Mouse (Mus musculus) heart, adult 8-10 months (tissue): ENCODE results near the gene Cnnm3. TPM values are rescaled to one million over a fixed set of nuclear protein-coding genes. Genes with fewer than 3 reads are reported as not detected.

Experiments
- DNase-seq: peaks from one replicate; pipeline ENCODE4 v3.0.0; 2022; ENCODE audit warnings: low spot score
- total RNA-seq, 4 experiments: library from RNA; stranded (reverse); gene quantifications; 2 replicates each; pipeline ENCODE4 v1.2.4; 2022

Cnnm3 gene
- 10 to 100 TPM in 3 of 4 experiments, 1 to 10 TPM in 1; 8.6 to 16.3 (median 11.7) TPM for total RNA-seq

DNA sequence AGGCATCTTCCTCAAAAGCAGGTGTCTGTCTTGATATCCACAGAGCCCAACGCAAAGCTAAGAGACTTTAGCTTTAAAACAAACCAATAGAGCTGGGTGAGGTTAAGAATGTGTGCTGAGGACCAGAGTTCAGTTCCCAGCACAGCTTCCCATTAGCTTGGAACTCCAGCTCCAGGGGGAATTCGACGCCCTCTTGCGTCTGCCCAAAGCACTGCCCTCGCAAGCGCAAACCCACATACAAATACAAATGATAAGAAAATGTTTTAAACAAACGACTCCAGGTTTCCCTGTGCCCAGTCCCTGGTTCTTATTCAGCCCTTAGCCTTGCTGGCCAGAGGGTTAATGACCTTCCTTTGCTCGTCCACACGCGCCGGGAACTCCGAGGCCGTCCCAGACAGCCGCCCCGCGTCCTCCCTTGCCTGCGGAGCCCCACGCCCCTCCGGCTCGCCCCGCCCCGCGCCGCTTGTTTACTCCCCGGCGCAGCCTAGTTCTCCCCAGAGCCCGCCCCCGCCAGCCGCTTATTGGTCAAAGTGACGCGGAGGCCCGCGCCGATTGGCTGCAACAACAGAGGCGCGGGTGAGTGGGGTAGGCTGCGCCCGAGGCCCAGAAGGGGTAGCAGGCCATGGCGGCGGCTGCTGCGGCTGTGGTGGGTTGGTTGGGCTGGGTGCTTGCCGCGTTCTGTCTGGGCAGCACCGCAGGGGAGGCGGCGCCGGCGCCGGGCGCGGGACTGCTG lies at the start of gene Cnnm3:
Gene Cnnm3 (plus strand): TSS at position 579 of the 733 bp plus-strand sequence.
- DNase-seq, result peak; percentile 99

DNA sequence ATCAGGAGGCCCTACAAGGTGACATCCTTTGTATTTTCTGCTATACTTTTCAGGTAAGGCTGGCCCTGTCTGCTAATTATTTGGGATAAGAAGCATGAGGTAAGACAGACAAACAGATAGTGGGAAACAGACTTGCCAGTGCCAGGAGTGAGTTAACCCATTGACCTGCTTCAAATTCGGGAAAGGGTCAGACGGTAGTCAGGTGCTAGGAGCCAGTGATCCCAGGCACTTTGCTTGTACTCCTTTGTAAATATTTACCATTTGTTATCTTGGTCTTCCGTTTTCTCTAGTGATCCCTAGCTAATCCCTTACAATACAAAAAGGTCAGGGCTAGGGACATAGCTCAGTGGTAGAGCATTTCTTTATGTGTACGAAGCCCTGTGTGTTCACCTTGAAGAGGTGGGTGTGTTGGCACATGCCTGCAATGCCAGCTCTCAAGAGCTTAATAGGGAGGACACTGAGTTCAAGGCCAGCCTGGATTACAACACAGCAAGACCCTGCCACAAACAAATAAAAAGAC lies 46.0 kb upstream of the Cnnm3 start:
- DNase-seq, result no peak

- DNase-seq, result no peak
Observed at GRCm38 (mm10) chr1:36467446-36467845, 44.2 kb upstream of the Cnnm3 start.

DNA sequence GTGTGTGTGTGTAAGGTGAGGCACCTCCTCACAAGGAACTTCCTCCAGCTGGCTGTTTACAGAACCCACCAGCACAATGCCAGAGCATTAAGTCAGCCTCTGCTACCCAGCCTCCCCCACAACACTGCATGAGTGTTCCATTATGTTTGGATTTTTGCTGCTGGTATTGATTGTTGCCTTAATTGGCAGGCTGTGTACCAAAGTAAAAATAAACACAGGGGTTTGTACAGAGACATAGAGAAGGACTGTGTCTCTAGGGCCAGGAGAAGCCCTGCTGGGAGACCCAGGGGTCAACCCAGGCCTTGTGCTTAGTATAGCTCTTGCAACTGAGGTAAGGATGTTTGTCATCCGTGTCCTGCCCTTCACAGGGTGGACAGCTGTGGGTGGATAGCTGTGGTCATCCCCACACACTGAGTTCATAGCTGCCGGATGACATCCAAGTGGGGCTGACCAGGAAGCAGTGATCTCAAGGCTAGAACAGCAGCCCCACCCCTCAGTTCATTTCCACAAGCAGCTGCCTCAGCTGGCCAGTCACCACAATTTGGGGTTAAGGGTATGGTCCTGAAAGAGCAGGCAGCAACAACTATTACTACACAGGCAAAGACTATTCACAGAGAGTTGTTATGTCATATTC lies 41.7 kb upstream of the Cnnm3 start:
- peak; percentile 35 for DNase-seq

- peak; percentile 77 for DNase-seq
Observed at GRCm38 (mm10) chr1:36471181-36472105, 40.2 kb upstream of the Cnnm3 start, which contains the start of gene Cnnm4. Gene Cnnm4 (plus strand): TSS chr1:36471620.

- no peak for DNase-seq
Observed at GRCm38 (mm10) chr1:36472106-36472440, 39.6 kb upstream of the Cnnm3 start.

GRCm38 (mm10) chr1:36473211-36473780 lies 38.4 kb upstream of the Cnnm3 start:
- DNase-seq, result no peak

- no peak for DNase-seq
Observed at GRCm38 (mm10) chr1:36474646-36475045, 37.0 kb upstream of the Cnnm3 start.

GRCm38 (mm10) chr1:36475480-36476110 lies 36.1 kb upstream of the Cnnm3 start:
- DNase-seq, result no peak

DNA sequence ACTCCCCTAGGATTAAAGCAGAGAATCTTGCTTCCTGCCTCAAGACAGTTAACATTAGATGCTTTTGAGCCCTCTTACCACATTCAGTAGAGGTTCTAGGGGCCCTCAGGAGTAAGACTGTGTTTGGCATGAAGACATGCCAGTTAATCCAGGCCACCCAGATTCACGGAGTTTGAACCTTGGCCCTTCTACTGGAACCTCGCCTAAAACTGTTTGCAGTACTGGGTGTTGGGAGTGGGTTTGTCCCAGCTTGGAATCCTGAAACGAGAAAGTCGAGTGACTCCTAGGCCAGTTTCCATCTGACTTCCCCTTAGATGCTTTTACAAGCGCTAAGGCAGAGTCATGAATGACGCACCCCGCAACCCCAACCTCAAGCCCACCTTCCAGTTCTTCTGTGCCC lies 35.2 kb upstream of the Cnnm3 start:
- DNase-seq, result no peak

GRCm38 (mm10) chr1:36478343-36478795 lies 33.3 kb upstream of the Cnnm3 start:
- no peak for DNase-seq

DNA sequence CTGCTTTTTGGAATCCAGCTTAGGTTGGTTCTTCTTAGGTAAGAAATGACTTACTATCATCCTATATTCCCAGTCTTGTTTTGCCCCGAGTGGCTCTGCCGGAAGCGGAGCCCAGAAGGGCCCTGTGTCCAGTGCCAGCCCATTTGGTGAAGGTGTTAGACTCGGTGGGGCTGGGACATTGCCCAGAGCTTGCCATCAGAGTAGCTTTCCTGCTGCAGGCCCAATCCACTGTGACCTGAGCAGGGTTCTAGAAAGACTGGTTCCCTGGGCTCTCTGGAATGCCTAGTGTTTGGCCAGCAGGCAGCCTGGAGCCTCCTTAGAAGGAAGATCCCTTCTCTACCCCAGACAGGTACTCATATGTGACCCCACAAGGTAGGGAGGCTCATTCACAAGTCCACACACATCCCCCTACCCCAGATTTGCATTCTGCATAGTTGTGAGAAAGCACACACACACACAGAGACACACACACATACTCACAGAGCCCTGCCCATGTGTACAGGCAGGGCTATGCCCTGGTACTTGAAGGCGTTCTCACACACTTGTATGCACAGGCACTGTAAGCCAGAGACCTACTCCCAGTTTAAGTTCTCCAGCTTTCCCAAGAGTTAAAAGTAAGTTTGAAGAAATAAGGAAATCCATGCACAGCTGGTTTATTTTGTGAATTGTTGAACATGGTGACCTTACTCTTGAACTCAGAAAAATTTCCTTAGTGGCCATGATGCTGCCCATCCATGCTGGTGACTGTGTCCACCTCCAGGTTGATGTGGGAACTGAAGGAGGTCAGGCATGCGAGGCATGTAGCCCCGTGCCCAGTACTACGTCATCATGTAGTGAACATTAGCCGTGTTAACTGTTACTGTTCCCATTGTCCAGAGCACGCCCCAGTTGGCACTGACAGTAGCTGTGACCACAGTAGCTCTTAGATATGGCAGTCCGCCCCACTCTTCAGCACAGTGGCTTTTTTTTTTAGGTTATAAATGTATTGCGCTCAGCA lies 31.5 kb upstream of the Cnnm3 start:
- DNase-seq, result no peak

GRCm38 (mm10) chr1:36483825-36484224 lies 27.8 kb upstream of the Cnnm3 start:
- no peak for DNase-seq

- no peak for DNase-seq
Observed at GRCm38 (mm10) chr1:36485080-36485479, 26.6 kb upstream of the Cnnm3 start.

- DNase-seq, result no peak
Observed at GRCm38 (mm10) chr1:36487111-36487510, 24.6 kb upstream of the Cnnm3 start.

DNA sequence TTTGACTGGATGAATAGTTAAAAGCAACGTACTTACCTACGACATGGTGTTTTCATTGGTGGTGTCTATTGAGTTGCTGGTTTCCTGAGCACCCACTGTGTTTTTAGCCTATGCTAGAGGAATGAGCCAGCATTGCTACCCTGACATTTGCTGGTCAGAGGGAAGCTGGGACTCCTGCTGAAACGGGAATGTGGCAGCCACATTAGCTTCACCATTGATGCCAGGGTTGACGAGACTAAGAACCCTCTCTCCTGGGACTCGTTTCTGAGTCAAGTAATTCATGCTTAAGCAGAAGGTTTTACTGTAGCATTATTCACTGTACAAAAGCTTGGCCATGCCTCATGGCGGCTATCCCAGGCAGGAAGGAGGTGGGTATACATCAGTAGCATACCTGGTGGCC lies 22.0 kb upstream of the Cnnm3 start:
- DNase-seq, result no peak

GRCm38 (mm10) chr1:36492416-36493139 lies 19.1 kb upstream of the Cnnm3 start:
- peak; percentile 61 for DNase-seq

DNA sequence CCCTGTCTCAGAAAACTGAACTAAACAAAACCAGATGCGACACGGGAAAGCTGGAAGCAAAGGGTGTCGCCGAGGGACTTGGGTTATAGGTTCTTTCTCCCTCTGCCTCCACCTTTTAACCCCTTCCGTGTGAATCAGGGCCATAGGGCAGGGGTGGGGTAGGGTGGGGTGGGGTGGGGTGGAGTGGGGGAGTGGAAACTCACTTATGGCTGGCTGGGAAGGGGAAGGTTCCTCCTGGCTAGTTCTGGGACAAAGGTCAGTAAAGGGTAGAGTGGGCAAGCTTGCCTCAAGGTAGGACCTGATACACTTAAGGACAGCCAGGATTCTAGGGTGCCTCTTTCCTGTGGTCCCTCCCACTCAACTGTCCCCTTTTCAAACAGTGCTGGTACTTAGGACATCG lies 18.4 kb upstream of the Cnnm3 start:
- no peak for DNase-seq

DNA sequence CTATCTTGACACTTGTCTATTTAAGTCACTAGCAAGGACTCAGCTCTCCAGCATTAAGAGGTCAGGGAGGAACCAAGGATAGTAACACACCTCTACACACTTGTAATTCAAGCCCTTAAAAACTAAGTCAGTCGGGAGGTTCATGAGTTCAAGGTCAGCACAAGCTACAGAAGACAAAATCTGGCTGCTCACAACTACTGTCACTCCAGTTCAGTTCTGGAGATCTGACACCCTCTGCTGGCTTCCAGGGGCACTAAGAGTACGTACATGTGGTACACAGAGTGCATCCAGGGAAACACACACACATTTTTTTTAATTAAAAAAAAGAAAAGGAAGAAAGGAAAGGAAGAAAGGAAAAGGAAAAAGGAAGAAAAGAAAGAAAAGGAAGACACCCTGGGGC lies 14.9 kb upstream of the Cnnm3 start:
- DNase-seq, result no peak
